Mouse (Mus musculus): ENCODE results near the gene Fgfr4. TPM values are rescaled to one million over a fixed set of nuclear protein-coding genes. Genes with fewer than 3 reads are reported as not detected.

The Fgfr4 gene
- total RNA-seq (2014; rRNA removed; ENCODE audit: low replicate concordance) (not detected in 2 replicates), polyA plus RNA-seq (2015; fragmentation: Nextera tagmentation; extraction: Ambion mirVana) (0.08 and 0.11 TPM in 2 replicates)

DNA sequence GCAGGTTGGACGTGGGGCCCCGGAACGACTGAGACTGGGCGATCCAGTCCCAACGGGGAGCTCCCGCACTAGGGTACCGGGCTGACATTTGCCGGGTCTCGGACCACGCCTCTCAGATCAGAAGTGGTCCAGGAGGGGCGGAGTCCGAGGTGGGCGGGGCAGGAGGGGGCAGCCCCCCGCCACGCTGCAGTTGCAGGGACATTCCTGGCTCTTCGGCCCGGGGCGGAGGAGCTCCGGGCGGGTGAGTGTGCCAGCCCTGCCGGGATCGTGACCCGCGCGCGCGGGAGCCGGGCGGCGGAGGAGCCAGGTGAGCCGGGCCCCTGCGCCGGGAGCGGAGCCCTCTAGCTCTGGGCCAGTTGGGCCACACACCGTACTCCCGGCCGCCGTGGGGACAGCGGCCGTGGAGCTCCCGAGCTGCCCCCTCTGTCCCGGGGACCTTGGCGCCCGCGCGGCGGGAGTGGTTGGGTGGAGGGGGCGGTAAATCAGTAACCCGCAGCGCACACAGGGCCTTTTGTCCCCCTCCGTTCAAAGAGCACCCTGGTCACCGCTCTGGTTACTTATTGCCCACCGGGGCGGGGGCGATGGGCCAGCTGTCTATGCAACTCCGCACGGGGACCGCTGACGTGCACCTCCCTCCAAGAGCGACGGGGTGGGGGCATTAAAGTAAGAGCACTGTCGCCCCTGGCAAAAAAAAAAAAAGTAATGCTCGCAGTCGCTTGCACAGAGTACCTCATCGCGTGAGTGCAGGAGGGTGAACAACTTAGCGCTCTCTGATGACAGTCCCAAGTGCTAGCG is at the start of gene Fgfr4:
Gene Fgfr4, plus strand, starts transcription at position 20 of the 795 bp plus-strand sequence.
- no peaks in the 10 kb centered on the region for H3K4me1 ChIP-seq (ENCODE audit: control insufficient read depth, insufficient read depth)
- TF ChIP-seq EP300 (IDR thresholded peaks at IDR 0.05; ENCODE audit: low read depth) (no peak), CTCF (IDR thresholded peaks at IDR 0.05; ENCODE audit: low read depth) (no peak)
- peak; percentile 34; the same call in 1 of the 2 replicates for ATAC-seq (ENCODE audit: insufficient read depth, low read depth)
- DNase-seq (ENCODE audit: low spot score) = no peak
- H3K36me3 ChIP-seq (replicated peaks; ENCODE audit: control insufficient read depth, insufficient read depth, low read length) = no peaks in the 10 kb centered on the region
- WGBS = 1% methylated on average over 67 of the region's 68 CpGs
- H3K27me3 ChIP-seq (ENCODE audit: control insufficient read depth, insufficient read depth, low read length) = peaks cover 22% of the 10 kb centered on the region
- peak within 1 kb of the TSS; percentile 64 for H3K4me2 ChIP-seq (ENCODE audit: low read depth, low read length)
- peak within 1 kb of the TSS; percentile 43 for H3K4me3 ChIP-seq (ENCODE audit: low read depth, low read length)
- no peak within 1 kb of the TSS for H3K27ac ChIP-seq (ENCODE audit: low read depth)
- no peaks in the 10 kb centered on the region for H3K9me3 ChIP-seq (replicated peaks; ENCODE audit: control insufficient read depth, low read length)
- peak within 1 kb of the TSS; percentile 37 for H3K9ac ChIP-seq (replicated peaks; ENCODE audit: low read depth, low read length)

DNA sequence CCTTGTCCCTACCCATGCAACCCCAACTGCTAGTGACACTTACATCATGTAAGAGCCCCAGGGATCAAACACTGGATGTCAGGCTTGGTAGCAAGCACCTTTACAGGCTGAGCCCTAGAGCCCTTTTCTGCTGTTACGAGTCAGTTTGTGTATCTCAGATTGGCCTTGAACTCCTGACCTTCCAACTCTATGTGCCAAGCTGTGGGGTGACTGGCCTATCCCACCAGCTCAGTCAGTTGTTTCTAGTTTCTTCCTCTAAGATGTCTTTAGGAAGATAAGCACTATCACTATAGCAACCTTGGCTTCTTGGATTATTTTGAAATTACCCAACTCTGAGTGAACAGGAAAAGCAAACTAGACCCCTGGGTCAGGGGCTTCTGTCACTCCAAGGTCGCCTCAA is 49.1 kb upstream of the Fgfr4 start:
- peaks cover 25% of the 10 kb centered on the region for H3K4me1 ChIP-seq (ENCODE audit: control insufficient read depth, insufficient read depth)
- H3K9me3 ChIP-seq (replicated peaks; ENCODE audit: control insufficient read depth, low read length) = no peaks in the 10 kb centered on the region
- peaks cover 5% of the 10 kb centered on the region; the same call in 1 of the 2 replicates for H3K36me3 ChIP-seq (replicated peaks; ENCODE audit: control insufficient read depth, insufficient read depth, low read length)
- no peak overlapping the region for H3K4me2 ChIP-seq (ENCODE audit: low read depth, low read length)
- no peak overlapping the region for H3K4me3 ChIP-seq (ENCODE audit: low read depth, low read length)
- ATAC-seq (ENCODE audit: insufficient read depth, low read depth) (no peak), DNase-seq (ENCODE audit: low spot score) (no peak)
- no peak overlapping the region for H3K27ac ChIP-seq (ENCODE audit: low read depth)
- WGBS = 55% methylated on average over 2 of the region's 2 CpGs
- no peaks in the 10 kb centered on the region for H3K27me3 ChIP-seq (ENCODE audit: control insufficient read depth, insufficient read depth, low read length)
- no peak for TF ChIP-seq EP300 (IDR thresholded peaks at IDR 0.05; ENCODE audit: low read depth)
- no peak for TF ChIP-seq CTCF (IDR thresholded peaks at IDR 0.05; ENCODE audit: low read depth)
- no peak overlapping the region for H3K9ac ChIP-seq (replicated peaks; ENCODE audit: low read depth, low read length)

GRCm38 (mm10) chr13:55105045-55105952 is 47.1 kb upstream of the Fgfr4 start, which contains the start of gene Zfp346:
Gene Zfp346 (plus strand): TSS chr13:55105311.
- no peaks in the 10 kb centered on the region for H3K9me3 ChIP-seq (replicated peaks; ENCODE audit: control insufficient read depth, low read length)
- peak within 1 kb of the TSS; percentile 72 for H3K9ac ChIP-seq (replicated peaks; ENCODE audit: low read depth, low read length)
- TF ChIP-seq EP300 (IDR thresholded peaks at IDR 0.05; ENCODE audit: low read depth) (0 out of 2 replicates have a peak, but pooled peaks have one; percentile 51), CTCF (IDR thresholded peaks at IDR 0.05; ENCODE audit: low read depth) (no peak; the same call in 1 of the 2 replicates)
- H3K27me3 ChIP-seq (ENCODE audit: control insufficient read depth, insufficient read depth, low read length) = no peaks in the 10 kb centered on the region
- H3K27ac ChIP-seq (ENCODE audit: low read depth) = peak within 1 kb of the TSS; percentile 81
- H3K4me2 ChIP-seq (ENCODE audit: low read depth, low read length) = peak within 1 kb of the TSS; percentile 83
- H3K36me3 ChIP-seq (replicated peaks; ENCODE audit: control insufficient read depth, insufficient read depth, low read length) = peaks cover 9% of the 10 kb centered on the region; the same call in 1 of the 2 replicates
- DNase-seq (ENCODE audit: low spot score) (peak; percentile 97), ATAC-seq (ENCODE audit: insufficient read depth, low read depth) (peak; percentile 91)
- H3K4me3 ChIP-seq (ENCODE audit: low read depth, low read length) = peak within 1 kb of the TSS; percentile 76
- H3K4me1 ChIP-seq (ENCODE audit: control insufficient read depth, insufficient read depth) = peaks cover 18% of the 10 kb centered on the region
- WGBS = under 1% methylated on average over 56 of the region's 66 CpGs

DNA sequence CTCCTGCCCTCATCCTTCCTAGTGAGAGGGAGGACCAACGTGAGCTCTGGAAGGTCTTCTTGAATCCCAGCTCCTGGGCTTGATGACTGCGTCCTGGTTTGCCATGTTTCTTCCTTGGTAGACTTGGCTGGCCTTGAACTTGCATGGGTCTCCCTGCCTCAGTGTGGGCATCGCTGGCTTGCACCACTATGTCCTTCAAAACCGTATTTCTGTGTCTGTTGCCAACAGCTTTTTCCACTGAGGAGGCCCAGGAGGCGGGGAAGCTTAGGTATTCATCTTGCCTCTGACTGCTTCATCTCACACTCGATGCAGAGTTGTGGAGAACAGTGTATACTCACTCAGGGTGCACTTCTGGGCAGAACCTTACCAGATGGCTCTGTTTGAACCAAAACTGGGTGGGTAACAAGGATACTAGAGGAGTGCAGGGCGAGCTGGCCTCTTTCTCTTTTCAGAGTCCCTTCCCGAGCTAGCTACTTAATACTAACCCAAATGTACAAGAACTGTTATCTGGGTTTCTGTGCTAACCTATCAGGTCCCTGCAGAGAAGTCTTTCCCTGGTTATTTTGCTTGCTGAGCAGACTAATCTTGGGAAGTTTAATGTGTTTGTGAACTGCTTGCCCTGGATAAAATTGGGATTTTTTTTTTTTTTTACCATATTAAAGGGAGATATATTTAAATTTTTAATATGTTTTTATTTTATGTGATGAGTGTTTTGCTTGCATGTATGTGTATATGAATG is 46.3 kb upstream of the Fgfr4 start:
- Histone ChIP-seq H3K4me3 (ENCODE audit: low read depth, low read length) (peak overlapping the region; percentile 76), H3K9ac (replicated peaks; ENCODE audit: low read depth, low read length) (peak overlapping the region; percentile 72), H3K27me3 (ENCODE audit: control insufficient read depth, insufficient read depth, low read length) (no peaks in the 10 kb centered on the region), H3K4me1 (ENCODE audit: control insufficient read depth, insufficient read depth) (peaks cover 18% of the 10 kb centered on the region), H3K9me3 (replicated peaks; ENCODE audit: control insufficient read depth, low read length) (no peaks in the 10 kb centered on the region), H3K36me3 (replicated peaks; ENCODE audit: control insufficient read depth, insufficient read depth, low read length) (peaks cover 9% of the 10 kb centered on the region; the same call in 1 of the 2 replicates), H3K27ac (ENCODE audit: low read depth) (peak overlapping the region; percentile 81), H3K4me2 (ENCODE audit: low read depth, low read length) (peak overlapping the region; percentile 83)
- ATAC-seq (ENCODE audit: insufficient read depth, low read depth) = no peak
- TF ChIP-seq CTCF (IDR thresholded peaks at IDR 0.05; ENCODE audit: low read depth) (no peak), EP300 (IDR thresholded peaks at IDR 0.05; ENCODE audit: low read depth) (no peak)
- DNase-seq (ENCODE audit: low spot score) = peak; percentile 13
- WGBS = 12% methylated on average over 8 of the region's 8 CpGs

Measured in heart, postnatal 0 days (tissue).